Mouse (Mus musculus) gastrocnemius, postnatal 25 days (tissue): ENCODE measurements at regions not wholly inside any gene's neighbourhood (a gene's known extent, or its start where the extent isn't known, plus 50 kb on each side); places are given as distances from the start of the nearest gene placed in this dataset.
A peak's percentile ranks its signal among the peaks of the same experiment; 100 is the strongest.

Experiments
- DNase-seq: peaks from one replicate; pipeline ENCODE4 v3.0.0; 2022

DNA sequence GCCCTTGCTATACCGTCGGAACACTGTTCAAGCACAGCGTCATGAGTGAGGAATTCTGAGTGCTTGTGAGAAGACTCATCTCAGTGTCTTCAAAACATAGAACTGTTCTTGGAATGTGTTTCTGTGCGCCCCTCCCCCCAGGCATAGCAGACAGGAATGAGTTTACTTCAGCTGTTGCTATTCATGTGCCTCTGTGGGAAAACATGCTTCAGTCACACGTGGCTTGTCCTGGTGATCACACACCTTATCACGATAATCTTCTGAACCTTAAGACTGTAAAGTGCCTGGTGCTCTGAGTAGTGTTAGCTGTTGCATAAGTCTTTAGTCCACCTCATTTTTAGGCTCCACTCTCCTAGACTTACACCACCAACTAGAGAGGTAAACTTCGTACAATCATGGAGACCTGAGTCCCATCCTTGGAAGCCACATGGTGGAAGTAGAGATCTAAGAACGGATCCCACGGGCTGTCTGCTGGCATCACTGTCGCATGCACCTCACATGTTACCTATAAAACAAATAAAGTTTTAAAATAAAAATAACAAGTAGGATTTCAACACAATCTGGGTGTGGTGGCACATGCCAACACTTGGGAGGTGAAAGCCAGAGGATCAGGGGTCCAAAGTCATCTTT lies 1143.8 kb downstream of the 4930447A16Rik start:
- no peak for DNase-seq

DNA sequence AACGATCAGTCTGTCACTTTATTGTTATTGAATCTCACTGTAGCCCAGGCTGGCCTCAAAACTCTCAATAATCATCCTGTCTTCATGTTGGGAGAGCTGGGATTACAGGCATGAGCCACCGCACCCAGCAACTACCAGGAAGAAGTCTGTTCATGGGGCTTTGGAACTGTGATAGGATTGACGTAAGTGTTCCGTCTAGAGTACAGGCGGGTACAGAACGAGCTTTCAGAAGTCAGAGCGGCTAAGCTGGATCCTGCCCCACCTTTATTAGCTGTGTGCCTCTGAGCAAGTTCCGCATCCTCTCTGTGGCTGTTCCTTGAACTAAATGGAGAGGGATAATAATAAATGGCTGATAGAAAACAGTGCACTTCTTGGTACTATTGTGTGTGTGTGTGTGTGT lies 1144.8 kb downstream of the 4930447A16Rik start:
- no peak for DNase-seq

DNA sequence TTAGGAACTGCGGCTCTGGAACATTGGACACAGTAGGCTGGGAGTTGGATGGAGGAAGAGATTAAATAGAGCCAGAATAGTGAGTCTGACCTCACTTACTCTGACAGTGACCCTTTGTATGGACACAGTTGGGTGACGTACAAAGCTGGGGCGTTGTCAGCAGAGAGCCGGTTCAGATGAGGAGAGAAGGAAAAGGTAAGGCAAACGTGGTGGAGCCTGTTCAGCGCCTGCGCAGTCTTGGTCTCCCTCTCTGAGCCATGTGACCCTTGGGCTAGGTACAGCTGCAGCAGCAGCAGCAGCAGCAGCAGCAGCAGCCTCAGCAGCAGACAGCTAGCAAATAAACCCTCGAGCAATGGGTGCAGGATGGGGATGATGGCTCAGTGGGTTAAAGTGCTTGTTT lies 1145.4 kb downstream of the 4930447A16Rik start:
- no peak for DNase-seq

DNA sequence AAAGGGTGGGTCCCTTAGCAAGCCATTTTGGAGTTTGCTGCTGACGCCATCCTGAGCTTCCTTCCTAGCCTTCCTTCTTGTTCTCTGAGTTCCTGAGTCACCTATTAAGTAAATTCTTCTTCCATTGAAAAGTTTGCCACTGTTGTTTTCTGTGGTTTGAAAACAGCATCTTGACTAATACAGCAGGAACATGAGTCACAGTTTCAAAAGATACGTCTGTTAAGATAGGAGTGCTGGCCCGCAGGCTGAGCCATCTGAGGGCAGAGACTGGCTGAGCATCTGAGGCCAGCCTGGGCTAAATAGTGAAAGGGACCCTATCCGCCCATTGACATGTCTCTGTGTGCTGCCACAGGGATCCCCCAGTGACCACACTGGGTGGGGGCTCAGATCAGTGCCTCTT lies 1147.3 kb downstream of the 4930447A16Rik start:
- DNase-seq, result no peak

DNA sequence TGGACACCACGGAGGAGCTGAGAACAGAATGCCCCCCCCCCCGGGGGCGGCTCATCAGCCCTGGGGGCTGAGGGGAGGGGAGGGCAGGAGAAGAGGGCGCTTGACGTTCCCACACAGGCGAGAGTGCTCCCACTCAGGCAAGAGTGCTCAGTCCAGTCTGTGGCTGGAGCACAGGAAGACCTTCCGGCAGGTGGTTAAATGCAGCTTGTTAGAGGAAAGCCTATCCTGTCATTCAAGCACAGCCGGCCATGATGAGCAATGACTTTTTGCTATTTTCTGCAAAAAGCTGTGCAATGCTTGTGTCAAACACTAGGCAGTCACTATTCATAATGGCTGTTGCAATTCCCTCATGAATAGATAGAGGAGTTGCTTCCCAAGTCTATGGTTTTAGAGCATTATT lies 1149.1 kb downstream of the 4930447A16Rik start:
- no peak for DNase-seq

DNA sequence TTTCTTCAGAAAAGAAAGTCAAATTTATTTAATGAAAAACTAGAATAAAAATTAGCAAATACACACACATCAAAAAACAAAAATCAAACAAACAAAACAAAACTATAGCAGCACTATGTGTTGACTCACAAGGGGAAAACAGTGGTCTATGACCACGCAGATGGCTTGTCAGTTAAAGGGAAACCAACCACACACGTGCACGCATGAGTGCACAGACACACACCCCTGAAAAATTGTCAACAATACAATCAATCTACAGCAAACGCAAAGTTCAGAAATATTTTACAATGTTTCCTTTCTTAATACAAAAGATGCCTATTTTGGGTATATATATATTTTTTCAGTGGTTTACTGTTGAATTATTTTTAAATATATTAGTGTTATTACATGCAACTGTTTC lies 1149.9 kb downstream of the 4930447A16Rik start:
- DNase-seq, result no peak

DNA sequence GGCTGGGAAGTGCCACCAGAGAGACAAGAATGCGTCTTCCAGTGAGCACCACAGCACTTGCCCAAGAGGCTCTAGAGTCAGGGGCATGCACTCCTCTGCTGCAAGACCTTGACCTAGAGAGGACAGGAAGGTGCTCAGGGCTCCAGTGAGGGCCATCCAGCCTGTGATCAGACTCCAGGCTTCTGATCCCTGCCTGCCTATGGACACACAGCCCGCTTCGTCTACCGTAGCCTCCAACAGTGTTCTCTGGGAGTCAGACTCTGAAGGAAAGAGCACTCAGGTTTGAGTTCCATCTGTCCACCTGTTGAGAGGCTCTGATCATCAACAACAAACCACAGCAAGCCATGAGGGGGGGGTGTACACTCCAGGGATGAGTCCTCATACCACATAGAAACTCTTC lies 1152.3 kb downstream of the 4930447A16Rik start:
- DNase-seq, result no peak

DNA sequence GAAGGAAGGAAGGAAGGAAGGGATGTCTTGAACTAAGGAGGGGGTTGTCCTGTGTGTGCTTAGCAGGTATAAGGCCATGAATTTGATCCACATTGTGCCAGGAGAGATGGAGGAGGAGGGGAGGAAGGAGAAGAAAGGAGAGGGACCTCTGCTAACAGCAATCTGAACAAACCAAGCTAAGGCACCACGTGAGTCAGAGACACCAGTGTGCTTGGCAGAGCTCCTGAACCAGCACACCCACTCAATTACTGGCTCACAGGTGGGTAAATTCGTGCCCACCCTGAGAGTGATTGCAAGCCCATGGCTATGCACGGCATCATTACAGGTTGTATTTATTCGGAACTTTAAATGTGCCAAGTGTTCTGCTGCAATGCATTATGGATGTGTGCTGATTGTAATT lies 1154.1 kb downstream of the 4930447A16Rik start:
- no peak for DNase-seq

DNA sequence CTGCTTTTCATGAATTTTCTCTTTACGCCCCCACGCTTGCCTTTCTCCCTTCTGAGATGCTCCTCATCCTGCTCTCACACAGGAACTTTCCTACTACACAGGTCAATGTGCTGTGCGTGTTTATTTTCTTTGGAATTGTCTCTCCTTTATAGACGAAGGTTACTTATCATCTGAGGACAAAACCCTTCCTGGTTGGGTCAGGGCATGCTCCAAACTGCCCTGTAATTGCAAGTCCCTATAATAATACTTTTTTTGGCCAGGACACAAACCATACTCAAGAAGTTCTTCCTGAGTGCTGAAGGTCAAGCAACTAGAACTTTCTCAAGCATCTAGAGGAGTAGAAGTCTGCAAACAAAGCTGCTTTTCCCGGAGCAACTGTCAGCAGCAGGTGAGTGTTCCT lies 1158.1 kb downstream of the 4930447A16Rik start:
- no peak for DNase-seq

DNA sequence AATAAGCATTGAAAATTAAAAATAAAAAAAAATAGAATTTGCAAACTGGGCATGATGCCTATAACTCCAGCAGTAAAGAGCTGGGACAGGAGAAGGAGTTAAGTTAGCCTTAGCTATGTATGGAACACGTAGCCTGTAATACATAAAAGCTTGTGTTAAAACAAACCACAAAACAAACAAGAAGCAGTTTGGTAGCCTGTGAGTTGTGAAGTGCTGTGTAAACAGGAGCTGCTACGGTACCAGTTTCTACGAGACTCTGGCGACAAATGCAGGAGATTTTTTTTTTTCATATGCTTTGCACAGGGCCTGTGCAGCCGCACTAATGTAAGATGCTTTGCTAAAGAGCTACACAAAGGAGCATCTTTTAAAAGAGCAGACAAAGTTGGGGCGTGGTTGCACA lies 1159.1 kb downstream of the 4930447A16Rik start:
- DNase-seq, result no peak

DNA sequence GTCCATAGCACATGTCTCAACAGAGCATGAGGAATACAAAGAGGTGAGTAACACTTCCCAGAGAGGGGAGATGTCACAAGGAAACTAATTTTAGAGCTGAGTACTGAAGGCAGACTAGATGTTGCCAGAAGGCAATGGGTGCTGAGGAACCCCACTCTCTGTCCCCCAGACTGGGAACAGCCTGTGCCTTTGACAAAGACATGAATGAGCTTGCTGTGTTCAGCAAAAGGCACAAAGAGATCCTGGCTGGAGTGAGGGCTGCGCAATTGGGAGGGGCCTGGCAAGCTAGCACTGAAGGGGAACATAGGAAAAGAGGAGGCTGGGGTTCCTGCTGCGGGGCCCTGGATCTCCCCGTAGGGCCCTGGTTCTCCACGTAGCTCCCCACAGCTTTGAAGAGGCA lies 1160.3 kb downstream of the 4930447A16Rik start:
- no peak for DNase-seq

DNA sequence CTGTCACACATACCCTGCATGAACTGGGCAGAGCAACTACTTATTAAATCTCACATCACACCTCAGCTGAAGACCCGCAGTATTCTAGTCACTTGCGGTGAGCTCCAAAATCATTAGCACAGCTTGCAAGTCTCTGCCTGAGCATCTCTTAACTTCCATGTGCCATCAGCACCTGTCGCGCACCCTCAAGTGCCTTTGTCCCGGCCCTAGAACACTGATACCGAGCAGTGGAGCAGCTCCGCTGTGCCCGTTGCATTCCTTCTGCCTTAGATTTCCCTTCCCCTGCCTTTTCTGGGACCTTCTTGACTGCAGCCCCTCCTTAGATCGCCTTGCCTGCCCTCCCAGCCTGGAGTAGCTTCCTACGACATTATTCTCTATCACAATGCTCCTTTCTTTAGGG lies 1161.2 kb downstream of the 4930447A16Rik start:
- no peak for DNase-seq

DNA sequence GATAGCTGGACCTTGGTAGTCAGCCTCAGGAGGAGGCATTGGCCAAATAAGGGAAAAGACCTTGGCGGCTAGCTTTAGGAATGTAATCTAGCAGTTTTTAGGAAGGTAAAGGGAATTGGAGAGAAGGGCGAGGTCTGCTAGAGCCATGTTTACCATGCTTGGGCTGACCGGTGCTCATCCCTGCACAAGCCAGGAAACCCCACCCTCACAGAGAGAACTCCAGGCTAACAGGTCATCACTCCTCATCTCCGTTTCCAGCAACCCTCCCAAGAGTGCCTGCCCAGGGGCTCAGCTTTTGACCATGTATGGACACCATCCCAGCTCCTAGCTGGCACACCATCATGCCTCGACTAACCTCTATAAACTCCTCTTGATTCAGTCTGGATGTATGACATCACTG lies 1162.9 kb downstream of the 4930447A16Rik start:
- DNase-seq, result no peak

DNA sequence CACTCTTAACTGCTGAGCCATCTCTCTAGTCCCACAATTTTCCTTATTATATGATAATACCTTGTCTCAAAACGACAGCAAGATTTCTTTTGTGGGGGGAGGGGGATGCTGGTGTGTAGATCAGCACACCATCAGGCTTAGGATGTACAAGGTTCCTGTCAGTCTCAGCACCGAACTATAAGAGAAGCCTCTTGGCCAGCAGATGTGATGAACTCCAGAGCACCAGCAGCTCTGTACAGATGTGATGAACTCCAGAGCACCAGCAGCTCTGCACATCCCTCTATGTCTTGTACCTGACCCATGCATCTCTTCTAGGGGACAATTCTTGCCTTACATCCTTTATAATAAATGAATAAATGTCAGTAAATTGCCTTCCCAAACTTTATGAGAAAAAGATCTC lies 1163.7 kb downstream of the 4930447A16Rik start:
- no peak for DNase-seq

DNA sequence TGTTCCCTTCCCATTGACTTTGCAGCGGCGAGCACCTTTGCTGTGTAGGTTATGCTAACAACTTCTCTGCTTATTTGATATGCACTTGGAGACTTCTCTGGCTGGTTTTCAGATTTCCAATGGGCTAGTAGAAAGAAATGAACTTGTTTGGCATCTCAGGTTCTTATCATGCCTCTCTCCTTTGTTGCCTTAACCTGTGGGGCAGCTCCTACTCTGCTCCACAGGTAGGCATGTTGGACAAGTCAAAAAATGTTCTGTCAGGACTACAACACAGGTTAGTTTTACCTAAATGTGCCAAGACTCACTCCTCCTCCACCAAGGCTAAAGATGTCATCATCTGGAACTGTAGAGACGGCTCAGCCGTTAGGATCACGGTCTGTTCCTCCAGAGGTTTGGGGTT lies 1164.3 kb downstream of the 4930447A16Rik start:
- DNase-seq, result no peak

DNA sequence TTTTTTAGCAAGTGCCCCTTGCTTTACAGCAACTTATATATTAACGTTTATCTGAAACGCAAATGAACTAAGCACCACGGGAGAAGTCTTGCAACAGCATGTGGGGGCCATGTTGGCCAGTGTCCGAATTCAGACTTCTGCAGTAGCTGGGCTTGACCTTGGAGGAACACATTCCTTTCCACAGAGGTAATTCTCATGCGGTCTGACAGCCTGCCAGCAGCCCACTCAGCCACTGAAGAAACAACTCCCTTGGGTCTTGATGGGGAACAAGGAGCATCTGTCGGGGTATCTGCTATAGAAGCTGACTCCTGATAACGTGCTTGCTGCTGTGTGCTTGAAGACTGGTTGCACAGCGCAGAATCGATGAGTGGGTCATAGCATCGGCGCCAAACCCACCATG lies 1168.7 kb downstream of the 4930447A16Rik start:
- DNase-seq, result peak; percentile 35

DNA sequence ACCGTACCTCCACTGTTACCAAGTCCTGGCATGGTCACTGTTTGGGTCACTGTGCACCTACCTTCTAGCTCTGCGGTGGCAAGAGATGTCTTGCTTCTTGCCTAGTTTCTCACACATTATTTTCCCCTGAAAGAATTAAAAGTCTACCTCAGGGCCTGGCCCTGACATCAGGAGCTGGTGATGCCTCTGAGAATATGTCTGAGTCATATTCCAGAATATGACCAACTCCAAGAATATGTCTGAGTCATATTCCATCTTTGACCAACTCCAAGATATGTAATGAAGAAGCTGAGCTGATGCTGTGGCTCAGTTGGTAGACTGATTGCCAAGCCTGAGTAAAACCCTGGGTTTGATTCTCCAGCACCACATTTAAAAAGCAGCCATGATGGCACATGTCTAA lies 1169.4 kb downstream of the 4930447A16Rik start:
- DNase-seq, result no peak

DNA sequence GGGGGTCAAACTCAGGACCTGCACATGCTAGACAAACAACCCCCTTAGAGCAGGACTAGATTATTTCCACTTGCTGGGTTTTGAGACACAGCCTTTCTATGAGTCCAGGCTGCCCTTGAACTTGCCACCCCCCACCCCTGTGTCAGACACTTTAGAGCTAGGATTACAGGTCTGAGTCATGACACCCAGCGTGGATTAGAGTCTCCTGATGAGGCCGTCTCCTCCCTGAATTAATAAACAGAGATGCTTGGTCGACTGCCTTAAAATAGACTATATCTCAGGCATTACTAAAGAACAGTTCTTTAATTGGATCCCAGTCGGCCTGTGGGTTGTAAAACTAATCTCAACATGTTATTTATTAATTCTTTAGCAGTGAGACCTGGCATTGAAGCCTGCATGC lies 1170.5 kb downstream of the 4930447A16Rik start:
- DNase-seq, result no peak

DNA sequence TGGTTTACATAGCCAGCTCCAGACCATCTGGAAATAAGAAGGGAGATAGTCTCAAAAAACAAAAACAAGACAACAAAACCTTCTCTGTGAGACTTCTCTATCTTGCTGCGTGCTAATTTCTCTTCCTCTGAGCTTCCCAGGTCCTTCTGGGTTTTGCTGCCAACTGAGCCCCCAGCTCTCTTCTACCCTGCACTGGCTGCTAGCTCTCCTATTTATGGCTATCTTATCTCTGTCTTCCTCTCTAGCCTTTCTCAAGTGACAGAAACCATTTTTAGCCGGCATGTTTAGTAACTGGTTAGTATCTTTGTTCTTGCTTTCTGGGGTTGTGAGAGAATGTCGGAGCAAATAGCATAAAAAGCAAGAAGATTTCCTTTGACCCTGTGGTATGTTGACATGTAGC lies 1172.1 kb downstream of the 4930447A16Rik start:
- DNase-seq, result no peak

DNA sequence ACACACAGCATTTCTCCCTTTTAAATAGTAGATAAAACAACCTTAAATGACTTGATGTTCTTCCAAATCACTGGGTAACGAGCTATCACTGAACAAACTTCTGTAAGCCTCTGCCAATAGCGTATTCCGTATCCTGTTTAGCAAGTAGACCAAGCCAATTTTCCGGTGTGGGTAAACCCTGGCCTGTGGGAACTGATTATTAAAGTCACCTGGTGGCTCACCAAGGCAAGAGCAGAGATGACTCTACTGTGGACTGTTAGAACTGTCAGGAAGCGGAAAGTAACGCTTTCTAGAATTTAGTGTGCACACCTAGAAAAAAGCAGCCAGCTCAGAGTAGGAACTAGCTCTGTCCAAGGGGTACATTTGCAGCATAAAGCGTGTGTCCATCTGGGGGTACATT lies 1176.1 kb downstream of the 4930447A16Rik start:
- DNase-seq, result no peak

DNA sequence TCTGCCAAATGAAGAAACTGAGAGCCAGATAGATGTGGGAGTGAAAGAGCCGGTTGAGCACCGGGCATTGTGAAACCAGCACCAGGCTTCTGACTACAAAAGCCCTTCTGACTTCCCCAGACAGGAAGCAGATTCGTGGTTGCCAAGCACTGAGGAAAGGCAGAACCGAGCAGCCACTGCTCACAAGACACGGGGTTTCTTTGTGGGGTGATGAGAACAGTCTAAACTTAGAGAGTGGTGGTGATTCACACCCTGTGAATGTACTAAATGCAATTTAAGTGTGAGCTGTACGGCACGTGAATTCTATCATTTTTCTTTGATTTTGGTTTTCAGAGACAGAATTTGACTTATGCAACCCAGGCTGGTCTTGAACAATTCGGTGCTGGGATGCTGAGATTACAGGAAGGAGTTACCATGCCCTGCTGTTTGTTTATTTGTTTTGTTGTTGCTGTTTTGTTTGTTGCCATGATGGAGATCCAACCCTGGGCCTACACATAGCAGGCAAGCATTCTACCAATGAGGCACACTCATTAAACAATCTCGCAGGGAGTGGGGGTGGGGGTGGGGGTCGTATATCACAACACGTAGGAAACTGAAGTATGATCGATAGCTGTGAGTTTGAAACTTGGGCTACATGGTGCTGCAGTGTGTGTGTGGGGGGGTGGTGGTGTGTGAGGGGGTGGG lies 1177.0 kb downstream of the 4930447A16Rik start:
- peak; percentile 18 for DNase-seq

DNA sequence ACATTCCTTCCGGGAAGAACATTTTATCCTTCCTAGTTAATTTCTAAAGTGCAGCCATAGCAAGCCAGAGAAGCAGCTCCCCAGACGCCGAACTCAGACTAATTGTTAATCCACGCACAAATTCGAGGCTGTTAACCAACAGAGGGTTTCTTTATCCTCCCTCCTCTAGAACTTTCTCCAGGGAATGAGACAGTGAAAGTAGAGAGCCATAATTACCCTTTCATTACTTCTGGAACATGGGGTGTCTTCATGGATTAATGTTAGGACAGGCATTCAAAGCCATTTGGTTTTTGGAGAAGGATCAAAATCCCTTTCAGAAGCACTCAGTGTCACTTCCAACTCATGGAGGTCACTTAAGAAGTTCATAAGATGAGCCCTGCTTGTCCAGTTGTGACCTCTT lies 1178.6 kb downstream of the 4930447A16Rik start:
- DNase-seq, result no peak

DNA sequence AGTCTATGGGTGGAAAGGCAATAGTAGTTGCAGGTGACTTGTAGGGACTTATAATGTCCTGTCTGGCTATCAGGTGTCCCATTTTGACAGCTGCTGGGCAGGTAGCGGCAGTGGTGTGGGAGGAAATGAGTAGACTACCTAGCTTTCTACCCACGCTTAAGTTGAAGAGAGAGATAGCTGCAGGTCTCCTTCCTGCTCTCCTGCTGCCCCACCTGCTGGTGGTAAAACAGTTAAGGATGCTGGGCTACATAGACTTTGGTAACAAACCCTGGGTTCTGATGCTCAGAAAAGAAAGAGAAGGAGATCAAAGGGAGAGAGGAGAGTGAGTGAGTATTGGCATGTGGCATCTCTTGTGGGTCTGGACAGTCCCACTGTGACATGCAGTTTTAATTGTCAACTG lies 1182.0 kb downstream of the 4930447A16Rik start:
- no peak for DNase-seq

DNA sequence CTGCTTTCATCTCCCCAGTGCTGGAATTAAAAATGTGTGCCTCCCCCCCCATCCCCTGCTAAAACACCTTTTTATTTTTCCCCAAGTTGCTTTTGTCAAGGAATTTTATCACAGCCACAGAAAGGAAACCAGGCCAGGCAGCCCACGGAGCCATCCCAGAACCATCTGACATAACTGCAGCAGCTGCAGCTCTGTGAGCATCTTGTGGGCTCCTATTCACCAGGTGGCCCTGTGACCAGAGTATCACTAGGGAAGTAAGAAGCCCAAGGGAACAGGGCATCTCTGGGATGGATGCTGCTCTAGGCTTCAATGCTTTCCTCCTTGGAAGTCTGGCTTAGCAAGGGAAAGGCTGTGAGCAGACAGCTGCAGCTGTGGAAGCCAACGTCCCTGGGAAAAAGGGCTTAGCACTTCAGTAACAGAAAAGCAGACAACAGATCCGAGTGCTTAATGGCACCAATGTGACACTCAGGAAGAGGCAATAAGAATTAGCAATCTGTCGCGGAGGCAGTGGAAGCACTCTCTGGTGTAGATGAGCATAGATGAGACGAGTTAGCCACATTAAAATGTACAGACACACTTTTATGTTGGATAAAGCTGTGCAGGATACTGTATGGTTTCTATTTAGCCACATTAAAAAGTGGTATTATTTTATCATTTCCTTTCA lies 1183.0 kb downstream of the 4930447A16Rik start:
- DNase-seq, result no peak
